Mouse (Mus musculus) cortical plate, adult 2 months (tissue): ENCODE measurements at regions not wholly inside any gene's neighbourhood (a gene's known extent, or its start where the extent isn't known, plus 50 kb on each side); places are given as distances from the start of the nearest gene placed in this dataset.
"Not testable (repeated sequence)": the region's sequence is repeated elsewhere in the genome, so short reads cannot be mapped to it uniquely, and the experiment has no call there.

Experiments
- H3K27ac ChIP-seq: fragments of 200-500 bp; 2 replicates; pipeline ENCODE4 v1.5.1; 2012; ENCODE audit warnings: low read length, control low read depth, inconsistent platforms; ENCODE audit not compliant: insufficient read depth
- H3K4me1 ChIP-seq: fragments of 200-500 bp; 2 replicates; pipeline ENCODE4 v1.6.1; 2011; ENCODE audit warnings: low read length; ENCODE audit not compliant: control insufficient read depth, insufficient read depth
- H3K4me3 ChIP-seq: fragments of 200-500 bp; 2 replicates; pipeline ENCODE4 v1.5.1; 2011; ENCODE audit warnings: mild to moderate bottlenecking, low read length, control low read depth; ENCODE audit not compliant: insufficient read depth
- CTCF ChIP-seq: fragments of 200-500 bp; IDR thresholded peaks from 2 replicates; pipeline ENCODE4 v1.5.1; 2011; ENCODE audit warnings: mild to moderate bottlenecking, control low read depth, low read length; ENCODE audit not compliant: insufficient read depth; ENCODE audit errors: extremely low read depth
- POLR2A ChIP-seq: fragments of 200-500 bp; IDR thresholded peaks from 2 replicates; pipeline ENCODE4 v1.6.1; 2011; ENCODE audit warnings: mild to moderate bottlenecking, low read length, control low read depth; ENCODE audit not compliant: insufficient read depth; ENCODE audit errors: extremely low read depth

GRCm38 (mm10) chr5:78075203-78075602 lies 667.4 kb upstream of the Igfbp7 start:
- H3K4me3 ChIP-seq = no peak overlapping the region
- H3K27ac ChIP-seq = no peak overlapping the region
- H3K4me1 ChIP-seq = no peaks in the 10 kb centered on the region
- no peak for TF ChIP-seq POLR2A
- TF ChIP-seq CTCF = no peak

GRCm38 (mm10) chr5:78032554-78033250 lies 624.9 kb upstream of the Igfbp7 start:
- Histone ChIP-seq H3K4me3 (no peak overlapping the region), H3K4me1 (no peaks in the 10 kb centered on the region), H3K27ac (no peak overlapping the region)
- no peak for TF ChIP-seq CTCF
- no peak for TF ChIP-seq POLR2A

GRCm38 (mm10) chr5:78017523-78017922 lies 609.7 kb upstream of the Igfbp7 start:
- H3K4me3 ChIP-seq = no peak overlapping the region
- TF ChIP-seq POLR2A = no peak
- TF ChIP-seq CTCF = no peak
- no peaks in the 10 kb centered on the region for H3K4me1 ChIP-seq
- H3K27ac ChIP-seq = no peak overlapping the region

- TF ChIP-seq CTCF (no peak), POLR2A (no peak)
- Histone ChIP-seq H3K4me3 (no peak overlapping the region), H3K4me1 (no peaks in the 10 kb centered on the region), H3K27ac (no peak overlapping the region)
Observed at GRCm38 (mm10) chr5:77986449-77987047, 578.7 kb upstream of the Igfbp7 start.

GRCm38 (mm10) chr5:77985269-77985668 lies 577.4 kb upstream of the Igfbp7 start:
- Histone ChIP-seq H3K4me3 (no peak overlapping the region), H3K4me1 (no peaks in the 10 kb centered on the region), H3K27ac (no peak overlapping the region)
- TF ChIP-seq POLR2A = no peak
- TF ChIP-seq CTCF = no peak

- not testable (repeated sequence) for H3K27ac ChIP-seq, H3K4me1 ChIP-seq, H3K4me3 ChIP-seq
Observed at GRCm38 (mm10) chr5:77940021-77940420, 532.2 kb upstream of the Igfbp7 start.

GRCm38 (mm10) chr5:77931874-77932273 lies 524.0 kb upstream of the Igfbp7 start:
- Histone ChIP-seq H3K4me3 (no peak overlapping the region), H3K4me1 (no peaks in the 10 kb centered on the region), H3K27ac (no peak overlapping the region)
- TF ChIP-seq CTCF (no peak), POLR2A (no peak)

DNA sequence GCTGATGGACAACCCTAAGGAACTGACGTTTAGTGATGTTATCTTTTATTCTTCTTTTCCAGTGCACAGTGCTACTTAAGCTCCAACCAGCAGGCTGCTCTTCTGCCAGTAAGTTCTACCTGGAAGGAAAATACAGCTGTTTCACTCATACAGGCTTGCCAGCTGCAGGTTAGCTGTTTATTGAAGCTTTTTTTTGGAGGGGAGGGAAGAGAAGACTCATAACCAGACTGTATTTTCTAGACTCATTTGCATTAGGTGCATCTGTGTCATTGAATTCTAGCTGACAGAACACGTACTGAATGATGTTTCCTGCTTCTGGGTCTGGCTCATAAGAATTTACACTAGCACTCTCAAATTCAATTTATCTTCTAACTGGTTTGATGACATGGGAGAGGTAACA lies 513.3 kb upstream of the Igfbp7 start:
- no peak for TF ChIP-seq POLR2A
- no peak for TF ChIP-seq CTCF

DNA sequence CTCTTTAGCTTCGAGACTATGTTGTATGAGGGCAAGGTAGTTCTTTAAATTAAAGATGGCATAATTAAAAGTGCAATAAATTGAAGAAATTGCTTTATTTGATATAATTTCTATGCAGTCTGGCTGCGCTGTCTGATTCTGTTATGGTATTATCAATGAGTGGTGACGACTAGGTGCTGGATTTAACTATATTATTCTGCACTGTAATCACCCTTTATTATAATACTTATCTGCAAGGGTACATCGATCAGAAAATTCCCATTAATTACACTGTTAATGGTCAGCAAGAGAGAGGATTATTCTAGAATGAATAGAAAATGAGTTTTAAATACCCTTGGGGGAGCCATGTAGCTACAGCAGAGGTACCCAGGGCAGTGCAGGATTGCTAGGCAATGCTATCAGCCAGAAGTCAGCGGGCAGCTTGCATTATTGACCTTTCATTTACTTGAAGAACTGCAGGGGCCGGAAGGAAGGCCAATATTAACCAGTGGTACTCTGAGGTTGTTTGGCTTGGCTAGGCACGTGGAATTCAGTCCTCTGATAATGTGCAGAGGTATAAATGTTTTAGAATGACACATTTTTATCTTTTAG lies 509.3 kb upstream of the Igfbp7 start:
- Histone ChIP-seq H3K4me1 (no peaks in the 10 kb centered on the region), H3K27ac (no peak overlapping the region), H3K4me3 (no peak overlapping the region)
- TF ChIP-seq CTCF = no peak
- no peak for TF ChIP-seq POLR2A

More for the DNA sequence above, 513.3 kb upstream of the Igfbp7 start:
- Histone ChIP-seq H3K27ac (no peak overlapping the region), H3K4me3 (no peak overlapping the region), H3K4me1 (no peaks in the 10 kb centered on the region)

- TF ChIP-seq POLR2A = no peak
- TF ChIP-seq CTCF = no peak
- no peak overlapping the region for H3K27ac ChIP-seq
- no peak overlapping the region for H3K4me3 ChIP-seq
- H3K4me1 ChIP-seq = no peaks in the 10 kb centered on the region
Observed at GRCm38 (mm10) chr5:77916375-77916774, 508.5 kb upstream of the Igfbp7 start.

GRCm38 (mm10) chr5:77909218-77909617 lies 501.4 kb upstream of the Igfbp7 start:
- TF ChIP-seq POLR2A = no peak
- peak; percentile 38; the same call in 1 of the 2 replicates for TF ChIP-seq CTCF
- no peak overlapping the region for H3K4me3 ChIP-seq
- no peak overlapping the region for H3K27ac ChIP-seq
- no peaks in the 10 kb centered on the region for H3K4me1 ChIP-seq

- not testable (repeated sequence) for H3K4me3 ChIP-seq, H3K4me1 ChIP-seq, H3K27ac ChIP-seq
Observed at GRCm38 (mm10) chr5:77892024-77892423, 484.2 kb upstream of the Igfbp7 start.
